In genomic region chr1:136880260-136880659, GRCm38 (mm10) we compare ENCODE assay signal across 24 mouse cellular contexts.
DNase-seq lines count a peak whose midpoint lies in the region; ATAC-seq and TF ChIP-seq lines count a peak whose summit lies in the region.
"Had no signal": no experiment of that assay in that cellular context is flagged by ENCODE, and none has a peak within 500 bp of the region (broad histone marks: within the 10 kb centered on the region; RNA-seq: fewer than 3 reads in every experiment).

No protein-coding gene starts in this region.

- no peak overlapping the region for H3K9ac ChIP-seq in liver, adult 2 months (ENCODE audit: low read depth, low read length)
- H3K9ac ChIP-seq in liver, embryonic 11.5 days (ENCODE audit: low read depth, low read length), result no peak overlapping the region
- H3K9ac ChIP-seq in intestine, embryonic 16.5 days (ENCODE audit: low read depth, low read length), result no peak overlapping the region
- H3K9ac ChIP-seq in kidney, embryonic 16.5 days (replicated peaks; ENCODE audit: low read length), result no peak overlapping the region
- H3K9ac ChIP-seq: embryonic facial prominence, embryonic 12.5 days; forebrain, embryonic 13.5 days; forebrain, embryonic 15.5 days; forebrain, postnatal 0 days had no signal

- WGBS in liver, adult 2 months, result 57% methylated on average over 8 of the region's 8 CpGs
- 73% methylated on average over 8 of the region's 8 CpGs for WGBS in liver, embryonic 11.5 days
- WGBS in intestine, embryonic 16.5 days, result 80% methylated on average over 8 of the region's 8 CpGs
- WGBS in kidney, embryonic 16.5 days, result 87% methylated on average over 8 of the region's 8 CpGs

- no peaks in the 10 kb centered on the region for H3K27me3 ChIP-seq in liver, adult 2 months (ENCODE audit: control insufficient read depth, insufficient read depth, low read length)
- H3K27me3 ChIP-seq in liver, embryonic 11.5 days (replicated peaks; ENCODE audit: control insufficient read depth, insufficient read depth, low read length), result no peaks in the 10 kb centered on the region
- no peaks in the 10 kb centered on the region for H3K27me3 ChIP-seq in intestine, embryonic 16.5 days (replicated peaks; ENCODE audit: control insufficient read depth, insufficient read depth, low read length)
- no peaks in the 10 kb centered on the region for H3K27me3 ChIP-seq in kidney, embryonic 16.5 days (ENCODE audit: insufficient read depth, low read length)
- H3K27me3 ChIP-seq: CH12.LX; embryonic facial prominence, embryonic 12.5 days; forebrain, embryonic 13.5 days; forebrain, embryonic 15.5 days; Patski had no signal

- ATAC-seq in liver, embryonic 11.5 days (replicated peaks; ENCODE audit: low FRiP score), result no peak
- ATAC-seq in intestine, embryonic 16.5 days, result peak; percentile 91
- ATAC-seq in kidney, embryonic 16.5 days (ENCODE audit: low FRiP score, low TSS enrichment), result no peak
- ATAC-seq: activated CD4-positive, CD25-positive, alpha-beta regulatory T cell, adult 4 months; CD4-positive, CD25-positive, alpha-beta regulatory T cell, adult 4 months; forebrain, embryonic 13.5 days; forebrain, embryonic 15.5 days; forebrain, postnatal 0 days; Patski had no signal

- 0 out of 2 replicates have a peak, but pooled peaks cover 3% of the 10 kb centered on the region for H3K9me3 ChIP-seq in liver, embryonic 11.5 days (ENCODE audit: control insufficient read depth, low read length)
- no peaks in the 10 kb centered on the region for H3K9me3 ChIP-seq in intestine, embryonic 16.5 days (ENCODE audit: control insufficient read depth, low read length)
- H3K9me3 ChIP-seq in kidney, embryonic 16.5 days (ENCODE audit: low read length), result no peaks in the 10 kb centered on the region
- H3K9me3 ChIP-seq: embryonic facial prominence, embryonic 10.5 days; embryonic facial prominence, embryonic 12.5 days; forebrain, embryonic 13.5 days; forebrain, embryonic 15.5 days had no signal

- peaks cover 25% of the 10 kb centered on the region; the same call in 1 of the 2 replicates for H3K79me2 ChIP-seq in liver, adult 2 months (ENCODE audit: control insufficient read depth, insufficient read depth, low read length)

- no peak overlapping the region for H3K27ac ChIP-seq in liver, adult 2 months (replicated peaks; ENCODE audit: insufficient read depth, low read depth, low read length)
- no peak overlapping the region for H3K27ac ChIP-seq in liver, embryonic 11.5 days (ENCODE audit: low read depth, low read length)
- no peak overlapping the region for H3K27ac ChIP-seq in intestine, embryonic 16.5 days (ENCODE audit: low read length)
- no peak overlapping the region for H3K27ac ChIP-seq in kidney, embryonic 16.5 days (ENCODE audit: low read length)
- H3K27ac ChIP-seq: embryonic facial prominence, embryonic 10.5 days; embryonic facial prominence, embryonic 12.5 days; forebrain, embryonic 13.5 days; forebrain, embryonic 15.5 days had no signal

- peak; percentile 63 for DNase-seq in liver, adult 2 months (ENCODE audit: extremely low read depth, low read depth, low spot score)
- no peak for DNase-seq in liver, embryonic 11.5 days (ENCODE audit: low spot score)
- DNase-seq in yolk sac, embryonic 10.5 days (ENCODE audit: low spot score), result peak; percentile 54
- no peak for DNase-seq in adrenal gland, postnatal 10 days
- DNase-seq: adrenal gland, adult 8-10 months; adrenal gland, postnatal 25 days; B cell, adult 2 months; cerebellum, adult 11 months; cerebellum, adult 18-20 months; cerebellum, adult 8-10 months; cerebellum, adult 9-11 months; cerebellum, postnatal 14 days; forebrain, postnatal 0 days had no signal

- peaks cover 18% of the 10 kb centered on the region for H3K4me1 ChIP-seq in liver, adult 2 months (ENCODE audit: control insufficient read depth, insufficient read depth, low read length)
- no peaks in the 10 kb centered on the region for H3K4me1 ChIP-seq in liver, embryonic 11.5 days (replicated peaks; ENCODE audit: control insufficient read depth, insufficient read depth, low read length)
- H3K4me1 ChIP-seq in intestine, embryonic 16.5 days (ENCODE audit: control insufficient read depth, insufficient read depth, low read length), result peaks cover 2% of the 10 kb centered on the region; the same call in 1 of the 2 replicates
- no peaks in the 10 kb centered on the region for H3K4me1 ChIP-seq in kidney, embryonic 16.5 days (ENCODE audit: insufficient read depth, low read length)
- H3K4me1 ChIP-seq: embryonic facial prominence, embryonic 10.5 days; embryonic facial prominence, embryonic 12.5 days; forebrain, embryonic 13.5 days; forebrain, embryonic 15.5 days had no signal

- peaks cover 36% of the 10 kb centered on the region for H3K36me3 ChIP-seq in liver, adult 2 months (ENCODE audit: control insufficient read depth, insufficient read depth, low read length)
- peaks cover 2% of the 10 kb centered on the region; the same call in 1 of the 2 replicates for H3K36me3 ChIP-seq in liver, embryonic 11.5 days (ENCODE audit: control insufficient read depth, insufficient read depth, low read length)
- 0 out of 2 replicates have a peak, but pooled peaks cover 7% of the 10 kb centered on the region for H3K36me3 ChIP-seq in intestine, embryonic 16.5 days (ENCODE audit: control insufficient read depth, insufficient read depth, low read length)
- H3K36me3 ChIP-seq in kidney, embryonic 16.5 days (ENCODE audit: insufficient read depth, low read length), result no peaks in the 10 kb centered on the region
- H3K36me3 ChIP-seq: embryonic facial prominence, embryonic 10.5 days; embryonic facial prominence, embryonic 12.5 days; forebrain, embryonic 15.5 days; G1E had no signal

- no peak for TF ChIP-seq POLR2A in liver, adult 2 months (IDR thresholded peaks at IDR 0.05; ENCODE audit: extremely low read depth, insufficient read depth, low read length)

- H3K4me3 ChIP-seq in liver, adult 2 months (ENCODE audit: insufficient read depth, low read depth, low read length), result no peak overlapping the region
- no peak overlapping the region for H3K4me3 ChIP-seq in liver, embryonic 11.5 days (ENCODE audit: low read depth, low read length)
- H3K4me3 ChIP-seq in intestine, embryonic 16.5 days (ENCODE audit: low read length), result no peak overlapping the region
- no peak overlapping the region for H3K4me3 ChIP-seq in kidney, embryonic 16.5 days (ENCODE audit: low read length)
- H3K4me3 ChIP-seq: embryonic facial prominence, embryonic 10.5 days; embryonic facial prominence, embryonic 12.5 days; forebrain, embryonic 13.5 days; forebrain, embryonic 15.5 days had no signal

- no peak for TF ChIP-seq CTCF in liver, adult 2 months (IDR thresholded peaks at IDR 0.05; ENCODE audit: low read depth, low read length)

- no peak overlapping the region for H3K4me2 ChIP-seq in liver, embryonic 11.5 days
- no peak overlapping the region for H3K4me2 ChIP-seq in intestine, embryonic 16.5 days (ENCODE audit: low read depth, low read length)
- no peak overlapping the region for H3K4me2 ChIP-seq in kidney, embryonic 16.5 days (replicated peaks; ENCODE audit: low read depth, low read length)
- H3K4me2 ChIP-seq: embryonic facial prominence, embryonic 12.5 days; forebrain, embryonic 13.5 days; forebrain, embryonic 15.5 days had no signal

Comparison
In these comparisons a context has a peak if more than half of its experiments do, and no peak if none do; other contexts are left out.
1. DNase-seq: peak in liver, adult 2 months (single experiment) and yolk sac, embryonic 10.5 days (single experiment); none in liver, embryonic 11.5 days (single experiment) and adrenal gland, postnatal 10 days (single experiment).